Mouse (Mus musculus) heart, postnatal 0 days (tissue): ENCODE measurements around the gene Bcl11a.

Source experiments
- CTCF ChIP-seq: IDR thresholded peaks from 2 replicates; pipeline ENCODE4 v1.5.1; 2016; ENCODE audit warnings: antibody characterized with exemption, control low read depth, low read depth
- EP300 ChIP-seq: IDR thresholded peaks from 2 replicates; pipeline ENCODE4 v1.6.1; 2016; ENCODE audit warnings: antibody characterized with exemption, low read depth

DNA sequence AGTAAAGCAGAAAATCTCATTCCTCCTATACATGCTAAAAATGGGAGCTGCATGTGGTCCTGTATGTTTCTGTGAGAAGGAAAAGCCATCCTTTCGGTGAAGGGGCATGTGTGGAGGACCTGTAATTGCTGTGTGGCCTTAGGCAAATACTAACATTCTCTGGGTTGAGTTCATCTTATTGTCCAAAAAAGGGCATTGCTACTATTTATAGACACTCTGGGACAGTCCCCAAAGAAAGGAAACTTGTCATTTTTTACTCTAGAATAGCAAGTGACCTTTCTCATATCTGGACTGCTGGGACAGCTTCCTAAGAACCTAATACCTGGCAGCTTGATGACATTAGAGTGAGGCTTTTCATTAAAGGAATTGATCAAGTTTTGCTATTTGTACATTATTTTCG lies 63.1 kb downstream of the Bcl11a start:
- TF ChIP-seq EP300 (no peak), CTCF (no peak)
